Mouse (Mus musculus) urinary bladder, postnatal 25 days (tissue): Measurements from ENCODE around the gene R3hdml.
"Not testable (repeated sequence)": the region's sequence is repeated elsewhere in the genome, so short reads cannot be mapped to it uniquely, and the experiment has no call there.

Experiments
- DNase-seq: peaks from one replicate; pipeline ENCODE4 v3.0.0; 2022; ENCODE audit warnings: low spot score

R3hdml gene

GRCm38 (mm10) chr2:163492018-163492417 lies at the start of gene R3hdml:
R3hdml (plus strand) TSS chr2:163492318.
- no peak for DNase-seq

- DNase-seq: no peak
Measured at GRCm38 (mm10) chr2:163443543-163443942, 48.6 kb upstream of the R3hdml start.

- no peak for DNase-seq
Measured at GRCm38 (mm10) chr2:163444017-163444416, 48.1 kb upstream of the R3hdml start.

GRCm38 (mm10) chr2:163447375-163447774 lies 44.7 kb upstream of the R3hdml start:
- DNase-seq: no peak

- no peak for DNase-seq
Measured at GRCm38 (mm10) chr2:163449276-163449675, 42.8 kb upstream of the R3hdml start.

GRCm38 (mm10) chr2:163450668-163451295 lies 41.3 kb upstream of the R3hdml start:
- no peak for DNase-seq

GRCm38 (mm10) chr2:163452738-163453137 lies 39.4 kb upstream of the R3hdml start:
- no peak for DNase-seq

GRCm38 (mm10) chr2:163453378-163453777 lies 38.7 kb upstream of the R3hdml start:
- no peak for DNase-seq

- no peak for DNase-seq
Measured at GRCm38 (mm10) chr2:163458539-163459265, 33.4 kb upstream of the R3hdml start.

- no peak for DNase-seq
Measured at GRCm38 (mm10) chr2:163459380-163459779, 32.7 kb upstream of the R3hdml start.

GRCm38 (mm10) chr2:163460622-163461021 lies 31.5 kb upstream of the R3hdml start:
- no peak for DNase-seq

- DNase-seq: not testable (repeated sequence)
Measured at GRCm38 (mm10) chr2:163461307-163461706, 30.8 kb upstream of the R3hdml start.

GRCm38 (mm10) chr2:163462386-163462785 lies 29.7 kb upstream of the R3hdml start:
- DNase-seq: no peak

GRCm38 (mm10) chr2:163462801-163463200 lies 29.3 kb upstream of the R3hdml start:
- DNase-seq: no peak

- no peak for DNase-seq
Measured at GRCm38 (mm10) chr2:163463251-163463769, 28.8 kb upstream of the R3hdml start.

- no peak for DNase-seq
Measured at GRCm38 (mm10) chr2:163463998-163464397, 28.1 kb upstream of the R3hdml start.

- no peak for DNase-seq
Measured at GRCm38 (mm10) chr2:163464562-163464961, 27.6 kb upstream of the R3hdml start.

- DNase-seq: no peak
Measured at GRCm38 (mm10) chr2:163466771-163467170, 25.3 kb upstream of the R3hdml start.

- no peak for DNase-seq
Measured at GRCm38 (mm10) chr2:163467585-163467984, 24.5 kb upstream of the R3hdml start.

GRCm38 (mm10) chr2:163468866-163469265 lies 23.3 kb upstream of the R3hdml start:
- DNase-seq: no peak

- DNase-seq: no peak
Measured at GRCm38 (mm10) chr2:163469711-163470110, 22.4 kb upstream of the R3hdml start.

GRCm38 (mm10) chr2:163471136-163471535 lies 21.0 kb upstream of the R3hdml start:
- no peak for DNase-seq

GRCm38 (mm10) chr2:163471710-163472465 lies 20.2 kb upstream of the R3hdml start:
- DNase-seq: peak; percentile 11
